Mouse (Mus musculus) urinary bladder, postnatal 36 days (tissue): ENCODE results near the gene Ncstn.

Source experiments
- DNase-seq, 2 experiments: peaks; one replicate each; pipeline ENCODE4 v3.0.0; 2022; ENCODE audit warnings: low spot score in 2 of 2, mixed read lengths in 1 of 2

The Ncstn gene

GRCm38 (mm10) chr1:172072604-172073003 lies 10.0 kb downstream of the Ncstn start:
- DNase-seq = no peak

GRCm38 (mm10) chr1:172071556-172071955 lies 11.0 kb downstream of the Ncstn start:
- DNase-seq = no peak

- DNase-seq = no peak
Measured at GRCm38 (mm10) chr1:172070227-172070626, 12.4 kb downstream of the Ncstn start.

- no peak for DNase-seq
Measured at GRCm38 (mm10) chr1:172064613-172065141, 17.9 kb downstream of the Ncstn start.

GRCm38 (mm10) chr1:172063291-172064023 lies 19.1 kb downstream of the Ncstn start:
- no peak for DNase-seq

GRCm38 (mm10) chr1:172062101-172062500 lies 20.5 kb downstream of the Ncstn start:
- no peak for DNase-seq

GRCm38 (mm10) chr1:172061217-172061616 lies 21.4 kb downstream of the Ncstn start:
- no peak for DNase-seq

- no peak for DNase-seq
Measured at GRCm38 (mm10) chr1:172060659-172061058, 21.9 kb downstream of the Ncstn start.

- no peak for DNase-seq
Measured at GRCm38 (mm10) chr1:172058874-172059273, 23.7 kb downstream of the Ncstn start.

GRCm38 (mm10) chr1:172058321-172058720 lies 24.3 kb downstream of the Ncstn start:
- DNase-seq = no peak

- no peak for DNase-seq
Measured at GRCm38 (mm10) chr1:172057491-172057921, 25.1 kb downstream of the Ncstn start, which contains the start of gene Nhlh1. Gene Nhlh1 (minus strand): TSS chr1:172057573.

- no peak for DNase-seq
Measured at GRCm38 (mm10) chr1:172056251-172056650, 26.3 kb downstream of the Ncstn start.

- no peak for DNase-seq
Measured at GRCm38 (mm10) chr1:172053541-172054440, 28.8 kb downstream of the Ncstn start.

- DNase-seq = no peak
Measured at GRCm38 (mm10) chr1:172052766-172053279, 29.8 kb downstream of the Ncstn start.

- DNase-seq = no peak
Measured at GRCm38 (mm10) chr1:172049131-172049782, 33.3 kb downstream of the Ncstn start.

GRCm38 (mm10) chr1:172048241-172048734 lies 34.3 kb downstream of the Ncstn start:
- no peak for DNase-seq

GRCm38 (mm10) chr1:172046938-172047337 lies 35.7 kb downstream of the Ncstn start:
- peak in 1 of 2 experiments; percentile 62 for DNase-seq

GRCm38 (mm10) chr1:172046410-172046809 lies 36.2 kb downstream of the Ncstn start:
- no peak for DNase-seq

GRCm38 (mm10) chr1:172029914-172030313 lies 52.7 kb downstream of the Ncstn start:
- DNase-seq = no peak

- no peak for DNase-seq
Measured at GRCm38 (mm10) chr1:172028394-172029275, 54.0 kb downstream of the Ncstn start, which contains the start of gene Vangl2. Gene Vangl2 (minus strand): TSS chr1:172028444.

GRCm38 (mm10) chr1:172027809-172028102 lies 54.8 kb downstream of the Ncstn start:
- DNase-seq = no peak
